Mouse (Mus musculus) G1E (cell line): ENCODE measurements around the gene Tec.

ENCODE experiments used
- CTCF ChIP-seq: IDR thresholded peaks from 2 replicates; pipeline ENCODE4 v1.5.1; 2012; ENCODE audit warnings: low read depth, low read length, inconsistent platforms, mixed read lengths
- GATA1 ChIP-seq: IDR thresholded peaks from 2 replicates; pipeline ENCODE4 v1.6.1; 2012; ENCODE audit warnings: borderline replicate concordance, low read length, inconsistent platforms, mixed read lengths

- TF ChIP-seq CTCF (no peak), GATA1 (no peak)
Observed at GRCm38 (mm10) chr5:72857756-72858155, 10.5 kb downstream of the Tec start.
